Comparison of ENCODE assay signal across 19 mouse cellular contexts in the genomic region with DNA sequence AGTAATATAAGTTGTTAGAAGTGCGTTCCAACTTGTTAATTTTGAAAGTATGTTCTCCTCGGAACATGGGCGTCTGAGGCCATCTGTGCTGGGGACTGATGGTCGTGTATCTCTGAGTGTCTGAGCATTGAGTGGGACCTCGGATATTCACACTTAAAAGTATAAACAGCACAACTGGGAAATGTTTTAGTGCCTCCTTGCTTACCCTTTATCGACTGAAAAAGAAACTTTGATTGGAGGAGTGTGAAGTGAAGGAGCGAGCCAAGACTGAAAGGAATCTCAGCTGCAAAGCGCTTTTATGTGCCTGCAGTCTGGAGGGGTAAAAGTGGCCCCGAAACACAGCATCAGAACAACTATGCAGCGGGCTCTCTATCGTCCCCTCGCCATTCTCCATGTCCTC. TPM values are rescaled to one million over a fixed set of nuclear protein-coding genes. Genes with fewer than 3 reads are reported as not detected.
A peak's percentile ranks its signal among the peaks of the same experiment; 100 is the strongest.
DNase-seq lines count a peak whose midpoint lies in the region; ATAC-seq and TF ChIP-seq lines count a peak whose summit lies in the region.
"Had no signal": no experiment of that assay in that cellular context is flagged by ENCODE, and none has a peak within 500 bp of the region (broad histone marks: within the 10 kb centered on the region; RNA-seq: fewer than 3 reads in every experiment).

No protein-coding gene starts in this region.

- DNase-seq in intestine, embryonic 14.5 days (ENCODE audit: low spot score) = peak; percentile 51
- no peak for DNase-seq in liver, postnatal 0 days
- no peak for DNase-seq in liver
- DNase-seq in left cerebral cortex, adult 2 months (ENCODE audit: extremely low spot score in 1 of 2, low spot score in 2 of 2) = no peak
- DNase-seq: adrenal gland, adult 2 months; cerebellum, adult 8-10 months; gastrocnemius, postnatal 14 days; layer of hippocampus, postnatal 36 days; thymus, adult 18-20 months; thymus, postnatal 4 days had no signal

- ATAC-seq in intestine, embryonic 14.5 days (replicated peaks; ENCODE audit: low FRiP score, low TSS enrichment, low read depth) = no peak
- ATAC-seq in intestine, postnatal 0 days = no peak
- ATAC-seq in liver, postnatal 0 days = no peak
- ATAC-seq in intestine, embryonic 16.5 days = no peak
- ATAC-seq in stomach, embryonic 14.5 days (ENCODE audit: insufficient number of reproducible peaks, insufficient read depth, low FRiP score, low read depth) = no peak

- TF ChIP-seq CTCF in intestine, postnatal 0 days (IDR thresholded peaks at IDR 0.05; ENCODE audit: low read depth) = no peak
- no peak for TF ChIP-seq CTCF in liver, postnatal 0 days (IDR thresholded peaks at IDR 0.05; ENCODE audit: low read depth)
- TF ChIP-seq CTCF in left cerebral cortex, adult 2 months (IDR thresholded peaks at IDR 0.05) = no peak

- H3K4me1 ChIP-seq in intestine, embryonic 14.5 days (replicated peaks; ENCODE audit: control insufficient read depth, insufficient read depth, low read length) = peaks cover 37% of the 10 kb centered on the region
- H3K4me1 ChIP-seq in intestine, postnatal 0 days (replicated peaks; ENCODE audit: control insufficient read depth, insufficient read depth, low read length) = no peaks in the 10 kb centered on the region
- H3K4me1 ChIP-seq in liver, postnatal 0 days (ENCODE audit: insufficient read depth) = peaks cover 10% of the 10 kb centered on the region; the same call in 1 of the 2 replicates
- H3K4me1 ChIP-seq in intestine, embryonic 16.5 days (ENCODE audit: control insufficient read depth, insufficient read depth, low read length) = peaks cover 13% of the 10 kb centered on the region
- H3K4me1 ChIP-seq in stomach, embryonic 14.5 days (ENCODE audit: control insufficient read depth, insufficient read depth, low read length) = peaks cover 27% of the 10 kb centered on the region
- H3K4me1 ChIP-seq: hindbrain, embryonic 15.5 days; midbrain, embryonic 12.5 days had no signal

- no peak overlapping the region for H3K9ac ChIP-seq in intestine, embryonic 14.5 days (ENCODE audit: low read length)
- no peak overlapping the region for H3K9ac ChIP-seq in intestine, postnatal 0 days (ENCODE audit: low read depth, low read length)
- H3K9ac ChIP-seq in liver, postnatal 0 days (replicated peaks) = no peak overlapping the region
- no peak overlapping the region for H3K9ac ChIP-seq in intestine, embryonic 16.5 days (ENCODE audit: low read depth, low read length)
- no peak overlapping the region for H3K9ac ChIP-seq in stomach, embryonic 14.5 days (replicated peaks; ENCODE audit: low read depth, low read length)
- H3K9ac ChIP-seq: forebrain, embryonic 12.5 days; hindbrain, embryonic 15.5 days; liver, embryonic 14.5 days; midbrain, embryonic 12.5 days had no signal

- H3K36me3 ChIP-seq in intestine, embryonic 14.5 days (ENCODE audit: control insufficient read depth, insufficient read depth, low read length) = 0 out of 2 replicates have a peak, but pooled peaks cover 5% of the 10 kb centered on the region
- H3K36me3 ChIP-seq in intestine, postnatal 0 days (ENCODE audit: control insufficient read depth, insufficient read depth) = no peaks in the 10 kb centered on the region
- no peaks in the 10 kb centered on the region for H3K36me3 ChIP-seq in liver, postnatal 0 days (replicated peaks; ENCODE audit: insufficient read depth, low read length)
- H3K36me3 ChIP-seq in intestine, embryonic 16.5 days (ENCODE audit: control insufficient read depth, insufficient read depth, low read length) = no peaks in the 10 kb centered on the region
- peaks cover 5% of the 10 kb centered on the region; the same call in 1 of the 2 replicates for H3K36me3 ChIP-seq in stomach, embryonic 14.5 days (ENCODE audit: control insufficient read depth, insufficient read depth, low read length)
- H3K36me3 ChIP-seq: hindbrain, embryonic 15.5 days had no signal

- H3K9me3 ChIP-seq in intestine, embryonic 14.5 days (ENCODE audit: control insufficient read depth, low read length) = no peaks in the 10 kb centered on the region
- no peaks in the 10 kb centered on the region for H3K9me3 ChIP-seq in intestine, postnatal 0 days (ENCODE audit: control insufficient read depth)
- H3K9me3 ChIP-seq in liver, postnatal 0 days (ENCODE audit: low read length) = no peaks in the 10 kb centered on the region
- no peaks in the 10 kb centered on the region for H3K9me3 ChIP-seq in intestine, embryonic 16.5 days (ENCODE audit: control insufficient read depth, low read length)
- H3K9me3 ChIP-seq in stomach, embryonic 14.5 days (ENCODE audit: control insufficient read depth, low read depth, low read length) = no peaks in the 10 kb centered on the region
- H3K9me3 ChIP-seq: embryonic facial prominence, embryonic 10.5 days; forebrain, embryonic 12.5 days; heart, embryonic 10.5 days; hindbrain, embryonic 15.5 days; midbrain, embryonic 12.5 days had no signal

- H3K27me3 ChIP-seq in intestine, embryonic 14.5 days (replicated peaks; ENCODE audit: control insufficient read depth, insufficient read depth, low read length) = no peaks in the 10 kb centered on the region
- no peaks in the 10 kb centered on the region for H3K27me3 ChIP-seq in intestine, postnatal 0 days (replicated peaks; ENCODE audit: control insufficient read depth, insufficient read depth, low read length)
- H3K27me3 ChIP-seq in liver, postnatal 0 days (ENCODE audit: insufficient read depth, low read length) = no peaks in the 10 kb centered on the region
- no peaks in the 10 kb centered on the region for H3K27me3 ChIP-seq in intestine, embryonic 16.5 days (replicated peaks; ENCODE audit: control insufficient read depth, insufficient read depth, low read length)
- no peaks in the 10 kb centered on the region for H3K27me3 ChIP-seq in stomach, embryonic 14.5 days (ENCODE audit: control insufficient read depth, insufficient read depth, low read length)
- H3K27me3 ChIP-seq: hindbrain, embryonic 15.5 days; midbrain, embryonic 12.5 days had no signal

- WGBS in intestine, embryonic 14.5 days = 61% methylated on average over 12 of the region's 12 CpGs
- 66% methylated on average over 12 of the region's 12 CpGs for WGBS in intestine, postnatal 0 days
- WGBS in liver, postnatal 0 days (ENCODE audit: insufficient replicate concordance) = 67% methylated on average over 12 of the region's 12 CpGs
- WGBS in intestine, embryonic 16.5 days = 63% methylated on average over 12 of the region's 12 CpGs
- 50% methylated on average over 12 of the region's 12 CpGs for WGBS in stomach, embryonic 14.5 days

- no peak overlapping the region for H3K4me3 ChIP-seq in intestine, embryonic 14.5 days (ENCODE audit: low read depth, low read length)
- no peak overlapping the region for H3K4me3 ChIP-seq in intestine, postnatal 0 days (ENCODE audit: low read depth, low read length)
- no peak overlapping the region for H3K4me3 ChIP-seq in liver, postnatal 0 days (ENCODE audit: low read depth, low read length)
- H3K4me3 ChIP-seq in intestine, embryonic 16.5 days (ENCODE audit: low read length) = no peak overlapping the region
- no peak overlapping the region for H3K4me3 ChIP-seq in stomach, embryonic 14.5 days (ENCODE audit: low read depth, low read length)
- no peak overlapping the region for H3K4me3 ChIP-seq in left cerebral cortex, adult 2 months
- H3K4me3 ChIP-seq: embryonic facial prominence, embryonic 10.5 days; forebrain, embryonic 12.5 days; heart, embryonic 10.5 days; hindbrain, embryonic 15.5 days; midbrain, embryonic 12.5 days had no signal

- H3K4me2 ChIP-seq in intestine, embryonic 14.5 days (ENCODE audit: low read length) = no peak overlapping the region
- H3K4me2 ChIP-seq in intestine, postnatal 0 days (replicated peaks; ENCODE audit: low read depth) = no peak overlapping the region
- H3K4me2 ChIP-seq in liver, postnatal 0 days (ENCODE audit: low read depth, low read length) = no peak overlapping the region
- H3K4me2 ChIP-seq in intestine, embryonic 16.5 days (ENCODE audit: low read depth, low read length) = 0 out of 2 replicates have a peak overlapping the region, but pooled peaks have one; percentile 12
- H3K4me2 ChIP-seq in stomach, embryonic 14.5 days (replicated peaks; ENCODE audit: low read depth, low read length) = no peak overlapping the region
- H3K4me2 ChIP-seq: forebrain, embryonic 12.5 days; hindbrain, embryonic 15.5 days; midbrain, embryonic 12.5 days had no signal

- intact Hi-C loops in left cerebral cortex, adult 2 months (cut with DNase I) = loop anchor here (1.0 to 10.0 kb wide), 2 partner anchors 295 to 331 kb away; a partner anchor contains a TSS

- no peak for TF ChIP-seq EP300 in liver, postnatal 0 days (IDR thresholded peaks at IDR 0.05; ENCODE audit: low read depth)

- peak overlapping the region; percentile 71; the same call in 1 of the 2 replicates for H3K27ac ChIP-seq in intestine, embryonic 14.5 days (ENCODE audit: low read depth)
- H3K27ac ChIP-seq in intestine, postnatal 0 days (ENCODE audit: low read depth, low read length) = no peak overlapping the region
- 0 out of 2 replicates have a peak overlapping the region, but pooled peaks have one; percentile 29 for H3K27ac ChIP-seq in liver, postnatal 0 days (ENCODE audit: low read depth)
- peak overlapping the region; percentile 72 for H3K27ac ChIP-seq in intestine, embryonic 16.5 days (ENCODE audit: low read length)
- peak overlapping the region; percentile 60 for H3K27ac ChIP-seq in stomach, embryonic 14.5 days (ENCODE audit: low read length)
- H3K27ac ChIP-seq in left cerebral cortex, adult 2 months = no peak overlapping the region
- H3K27ac ChIP-seq: embryonic facial prominence, embryonic 10.5 days; forebrain, embryonic 12.5 days; heart, embryonic 10.5 days; hindbrain, embryonic 15.5 days; liver, embryonic 14.5 days; midbrain, embryonic 12.5 days had no signal

RNA-seq across cellular contexts. Expression of a gene that starts 25.7 kb away (rescaled TPM):
- 49.8 and 59.8 TPM in 2 replicates for polyA plus RNA-seq in intestine, embryonic 14.5 days (2014; fragmentation: Nextera tagmentation; extraction: Ambion mirVana)
- polyA plus RNA-seq in intestine, postnatal 0 days (2015; fragmentation: Nextera tagmentation; extraction: Ambion mirVana) = 5.1 and 5.5 TPM in 2 replicates
- 4.9 and 6.2 TPM in 2 replicates for polyA plus RNA-seq in liver, postnatal 0 days (2015; fragmentation: Nextera tagmentation; extraction: Ambion mirVana)
- polyA plus RNA-seq in intestine, embryonic 16.5 days (2015; fragmentation: Nextera tagmentation; extraction: Ambion mirVana) = 26.4 and 30.1 TPM in 2 replicates
- 55.0 and 57.6 TPM in 2 replicates for polyA plus RNA-seq in stomach, embryonic 14.5 days (2014; fragmentation: Nextera tagmentation; extraction: Ambion mirVana)
- 10 to 100 TPM; 12.9 to 13.7 TPM for total RNA-seq in left cerebral cortex, adult 2 months (2021)

Comparison
In these comparisons a context has a peak if more than half of its experiments do, and no peak if none do; other contexts are left out.
1. H3K27ac ChIP-seq: peak in intestine, embryonic 14.5 days (single experiment), liver, postnatal 0 days (single experiment), intestine, embryonic 16.5 days (single experiment) and stomach, embryonic 14.5 days (single experiment); none in intestine, postnatal 0 days (single experiment) and left cerebral cortex, adult 2 months (single experiment).